Mouse (Mus musculus) 416B (cell line): ENCODE measurements around the gene Tmem201.
A peak's percentile ranks its signal among the peaks of the same experiment; 100 is the strongest.

Source experiments
- DNase-seq: peaks from one replicate; pipeline ENCODE4 v3.0.0; 2011; ENCODE audit warnings: low read depth

The Tmem201 gene

GRCm38 (mm10) chr4:149749003-149749662, 11.3 kb upstream of the Tmem201 start:
- no peak for DNase-seq

GRCm38 (mm10) chr4:149744119-149744518, 6.3 kb upstream of the Tmem201 start:
- no peak for DNase-seq

- DNase-seq, result no peak
Observed at GRCm38 (mm10) chr4:149742011-149742530, 4.2 kb upstream of the Tmem201 start.

GRCm38 (mm10) chr4:149740301-149740700, 2.5 kb upstream of the Tmem201 start:
- no peak for DNase-seq

- DNase-seq, result no peak
Observed at GRCm38 (mm10) chr4:149739478-149739877, 1.6 kb upstream of the Tmem201 start.

- peak; percentile 70 for DNase-seq
Observed at GRCm38 (mm10) chr4:149736581-149736980, 1.3 kb downstream of the Tmem201 start.

- DNase-seq, result peak; percentile 18
Observed at GRCm38 (mm10) chr4:149735624-149736250, 2.1 kb downstream of the Tmem201 start.

- no peak for DNase-seq
Observed at GRCm38 (mm10) chr4:149734730-149735475, 2.9 kb downstream of the Tmem201 start.

- DNase-seq, result no peak
Observed at GRCm38 (mm10) chr4:149734246-149734645, 3.6 kb downstream of the Tmem201 start.

- DNase-seq, result no peak
Observed at GRCm38 (mm10) chr4:149733748-149734147, 4.1 kb downstream of the Tmem201 start.

GRCm38 (mm10) chr4:149732800-149733199, 5.0 kb downstream of the Tmem201 start:
- no peak for DNase-seq

GRCm38 (mm10) chr4:149732313-149732712, 5.5 kb downstream of the Tmem201 start:
- DNase-seq, result no peak

GRCm38 (mm10) chr4:149730827-149731226, 7.0 kb downstream of the Tmem201 start:
- no peak for DNase-seq

GRCm38 (mm10) chr4:149728810-149729209, 9.0 kb downstream of the Tmem201 start:
- peak; percentile 33 for DNase-seq

GRCm38 (mm10) chr4:149727636-149728035, 10.2 kb downstream of the Tmem201 start:
- DNase-seq, result no peak

- DNase-seq, result peak; percentile 78
Observed at GRCm38 (mm10) chr4:149725661-149726350, 12.0 kb downstream of the Tmem201 start.

- no peak for DNase-seq
Observed at GRCm38 (mm10) chr4:149724916-149725470, 12.9 kb downstream of the Tmem201 start.

GRCm38 (mm10) chr4:149723855-149724731, 13.8 kb downstream of the Tmem201 start:
- DNase-seq, result peak; percentile 33

- no peak for DNase-seq
Observed at GRCm38 (mm10) chr4:149723021-149723390, 14.8 kb downstream of the Tmem201 start.

GRCm38 (mm10) chr4:149722104-149723020, 15.5 kb downstream of the Tmem201 start:
- DNase-seq, result no peak
